Mouse (Mus musculus) kidney, adult 18-20 months (tissue): ENCODE measurements around the gene Vmn1r1.

Source experiments
- DNase-seq: peaks from one replicate; pipeline ENCODE4 v3.0.0; 2021

Gene Vmn1r1

GRCm38 (mm10) chr1:182130830-182131229, 33.5 kb downstream of the Vmn1r1 start:
- peak; percentile 26 for DNase-seq

- no peak for DNase-seq
Observed at GRCm38 (mm10) chr1:182124924-182125368, 39.3 kb downstream of the Vmn1r1 start.

GRCm38 (mm10) chr1:182124506-182124905, 39.8 kb downstream of the Vmn1r1 start, which contains the start of gene Srp9:
Gene Srp9 (plus strand): TSS chr1:182124737.
- DNase-seq: peak; percentile 98

- no peak for DNase-seq
Observed at GRCm38 (mm10) chr1:182122413-182122812, 41.9 kb downstream of the Vmn1r1 start.

- DNase-seq: peak; percentile 68
Observed at GRCm38 (mm10) chr1:182115651-182116408, 48.5 kb downstream of the Vmn1r1 start.

- peak; percentile 68 for DNase-seq
Observed at GRCm38 (mm10) chr1:182115197-182115596, 49.1 kb downstream of the Vmn1r1 start.

GRCm38 (mm10) chr1:182113587-182114500, 50.4 kb downstream of the Vmn1r1 start:
- DNase-seq: no peak

- DNase-seq: no peak
Observed at GRCm38 (mm10) chr1:182113131-182113530, 51.2 kb downstream of the Vmn1r1 start.

GRCm38 (mm10) chr1:182112385-182112784, 51.9 kb downstream of the Vmn1r1 start:
- no peak for DNase-seq

GRCm38 (mm10) chr1:182111386-182112317, 52.6 kb downstream of the Vmn1r1 start:
- peak; percentile 43 for DNase-seq

GRCm38 (mm10) chr1:182110708-182111385, 53.4 kb downstream of the Vmn1r1 start:
- no peak for DNase-seq

- DNase-seq: no peak
Observed at GRCm38 (mm10) chr1:182110185-182110584, 54.1 kb downstream of the Vmn1r1 start.

GRCm38 (mm10) chr1:182108397-182109099, 55.7 kb downstream of the Vmn1r1 start:
- no peak for DNase-seq

GRCm38 (mm10) chr1:182107251-182107650, 57.0 kb downstream of the Vmn1r1 start:
- no peak for DNase-seq

GRCm38 (mm10) chr1:182105023-182105422, 59.3 kb downstream of the Vmn1r1 start:
- DNase-seq: no peak
